Mouse (Mus musculus) adrenal gland, adult 8-10 months (tissue): Measurements from ENCODE around the gene Brdt. TPM values are rescaled to one million over a fixed set of nuclear protein-coding genes. Genes with fewer than 3 reads are reported as not detected.
"Not testable (repeated sequence)": the region's sequence is repeated elsewhere in the genome, so short reads cannot be mapped to it uniquely, and the experiment has no call there.

Experiments
- DNase-seq: peaks from one replicate; pipeline ENCODE4 v3.0.0; 2022
- total RNA-seq, 4 experiments: library from RNA; stranded (reverse); gene quantifications; 2 replicates each; pipeline ENCODE4 v1.2.4; 2022

Brdt gene
- total RNA-seq, 4 experiments from 2014 or later = 3.3 to 5.2 (median 4.0) TPM

GRCm38 (mm10) chr5:107340404-107340803 lies 9.4 kb downstream of the Brdt start:
- DNase-seq = no peak

DNA sequence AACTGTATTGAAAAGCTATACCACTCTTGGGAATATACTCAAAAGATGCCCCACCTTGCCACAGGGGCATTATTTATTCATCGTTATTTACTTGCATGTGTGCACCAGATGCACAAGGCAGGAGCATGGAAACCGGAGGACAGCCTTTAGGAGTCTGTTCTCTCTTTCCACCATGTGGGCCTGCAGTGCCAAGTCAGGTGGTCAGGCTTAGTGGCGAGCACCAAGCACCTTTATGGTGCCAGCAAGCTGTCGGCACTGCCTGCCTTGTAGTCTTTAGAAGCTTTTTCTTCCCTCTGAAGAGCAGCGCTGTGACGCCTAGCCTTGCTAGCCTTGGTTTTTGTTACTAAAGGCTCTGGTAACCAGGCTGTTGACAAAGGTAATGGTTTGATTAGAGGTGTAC lies 11.9 kb downstream of the Brdt start:
- DNase-seq = no peak

DNA sequence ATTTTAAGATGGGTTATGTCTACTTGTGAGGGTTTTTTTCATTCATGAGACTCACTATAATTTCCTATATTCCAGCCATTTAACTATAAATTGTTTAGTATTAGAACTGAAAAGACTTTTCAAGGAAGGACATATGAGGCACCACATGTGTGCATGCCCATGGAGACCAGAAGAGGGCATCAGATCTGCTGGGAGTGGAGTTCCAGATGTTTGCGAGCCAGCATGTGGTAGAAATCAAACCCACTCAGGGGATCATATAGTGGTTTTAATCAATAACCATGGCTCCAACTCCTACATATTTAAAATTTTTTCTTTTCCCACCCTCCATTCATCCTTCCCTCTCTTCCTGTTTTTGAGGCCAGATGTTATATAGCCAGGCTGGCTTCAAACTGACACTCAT lies 15.3 kb downstream of the Brdt start:
- no peak for DNase-seq

DNA sequence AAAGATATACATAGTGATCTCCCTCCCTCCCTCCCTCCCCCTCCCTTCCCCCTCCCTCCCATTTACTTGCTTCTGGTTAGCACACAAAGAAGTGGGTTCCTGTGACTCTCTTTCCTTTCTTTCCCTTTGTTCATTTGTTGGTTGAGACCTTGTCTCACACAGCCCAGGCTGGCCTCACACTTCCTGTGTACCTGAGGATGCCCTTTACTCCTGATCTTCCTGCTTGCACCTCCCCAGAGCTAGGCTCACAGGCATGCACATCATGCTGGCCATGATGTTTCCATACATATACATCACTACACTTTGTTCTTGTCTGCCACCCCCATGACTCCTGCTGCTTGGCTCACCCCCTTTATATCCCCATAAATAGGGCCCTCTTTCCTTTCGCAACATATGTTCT lies 21.6 kb downstream of the Brdt start:
- no peak for DNase-seq

- no peak for DNase-seq
Observed at GRCm38 (mm10) chr5:107353981-107354380, 23.0 kb downstream of the Brdt start.

DNA sequence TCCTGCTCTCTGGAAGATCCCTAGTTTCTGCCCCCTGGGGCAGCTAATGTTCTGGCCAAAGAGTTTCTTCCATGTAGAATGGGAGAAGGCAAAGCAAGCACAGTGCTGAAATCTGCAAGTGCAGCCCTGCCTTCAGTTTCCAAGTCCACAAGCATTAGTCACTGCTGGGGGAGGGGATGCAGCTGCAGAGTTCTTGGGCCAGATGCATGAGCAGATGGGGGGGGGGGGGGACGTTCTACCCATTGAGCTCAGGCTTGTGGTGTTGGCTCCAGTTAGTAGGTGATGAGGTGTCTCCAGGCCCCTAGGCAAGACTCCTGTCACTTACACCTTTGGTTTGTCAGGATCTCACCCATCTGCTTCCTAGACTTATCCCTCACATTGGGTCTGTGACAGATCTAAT lies 24.8 kb downstream of the Brdt start:
- no peak for DNase-seq

GRCm38 (mm10) chr5:107357723-107358122 lies 26.8 kb downstream of the Brdt start:
- no peak for DNase-seq

DNA sequence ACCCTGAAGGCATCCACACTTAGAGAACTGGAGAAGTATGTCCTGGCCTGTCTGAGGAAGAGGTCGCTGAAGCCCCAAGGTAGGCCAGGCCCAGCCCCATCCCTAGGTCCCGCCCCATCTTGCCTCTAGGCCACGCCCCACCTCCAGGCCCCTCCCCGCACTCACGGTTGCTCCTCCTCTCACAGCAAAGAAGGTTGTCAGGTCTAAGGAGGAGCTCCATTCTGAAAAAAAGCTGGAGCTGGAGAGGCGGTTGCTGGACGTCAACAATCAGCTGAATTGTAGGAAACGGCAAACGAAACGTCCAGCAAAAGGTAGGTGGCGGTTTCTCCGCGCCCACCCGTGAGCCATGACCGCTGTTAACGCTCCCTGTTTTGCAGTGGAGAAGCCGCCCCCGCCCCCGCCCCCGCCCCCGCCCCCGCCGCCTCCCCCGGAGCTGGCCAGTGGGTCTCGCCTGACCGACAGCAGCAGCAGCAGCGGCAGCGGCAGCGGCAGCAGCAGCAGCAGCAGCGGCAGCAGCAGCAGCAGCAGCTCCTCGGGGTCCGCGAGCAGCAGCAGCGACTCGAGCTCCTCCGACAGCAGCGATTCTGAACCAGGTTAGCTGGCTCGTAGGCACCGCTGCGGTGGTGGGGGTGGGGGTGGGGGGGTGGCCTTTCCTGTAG lies 28.6 kb downstream of the Brdt start:
- DNase-seq = peak; percentile 83

DNA sequence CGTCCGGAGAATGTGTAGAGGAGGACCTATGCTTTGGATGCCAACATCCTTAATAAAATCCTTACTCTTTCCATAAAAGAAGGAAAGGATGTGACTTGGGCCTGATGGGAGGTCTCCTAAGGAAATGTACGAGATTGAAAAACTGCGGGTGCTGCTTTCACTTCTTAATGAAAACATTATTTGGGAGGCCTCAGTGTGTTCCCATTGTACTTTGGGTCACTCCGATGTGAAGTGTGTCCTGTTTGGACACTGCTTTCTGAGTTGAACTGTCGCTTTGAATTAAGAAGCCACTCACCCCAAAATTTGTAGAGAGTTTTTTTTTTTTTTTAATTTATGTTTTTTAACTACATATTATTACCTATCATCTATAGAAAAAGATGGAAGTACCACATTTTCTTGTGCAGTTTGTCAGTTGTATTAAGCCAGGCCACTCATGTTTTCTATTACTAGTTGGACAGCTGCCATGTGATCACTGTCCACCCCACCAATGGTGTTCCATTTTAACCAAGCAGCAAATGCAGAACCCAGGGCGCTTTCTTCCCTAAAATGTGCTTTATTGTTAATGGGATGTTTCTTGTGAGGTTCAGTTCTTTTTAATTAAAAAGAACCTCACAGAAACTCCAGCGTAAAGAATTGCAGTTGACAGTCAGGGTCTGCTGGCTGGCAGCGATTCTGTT lies 29.2 kb downstream of the Brdt start:
- no peak for DNase-seq

DNA sequence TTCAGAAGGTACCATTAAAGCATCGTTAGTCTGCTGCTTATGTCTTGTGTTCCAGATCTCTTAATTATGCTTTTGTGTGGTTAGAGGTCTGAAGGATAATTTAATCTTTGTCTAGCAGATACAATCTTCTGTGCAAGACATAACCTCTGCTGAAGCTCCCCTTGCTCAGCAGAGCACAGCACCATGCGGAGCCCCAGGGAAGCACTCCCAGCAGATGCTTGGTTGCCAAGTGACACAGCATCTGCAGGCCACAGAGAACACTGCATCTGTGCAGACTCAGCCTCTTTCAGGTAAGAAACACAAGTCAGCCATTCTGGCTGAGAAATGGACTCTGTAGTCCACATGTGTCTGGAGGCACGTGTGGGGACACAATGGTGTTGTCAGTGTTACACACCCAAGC lies 39.1 kb downstream of the Brdt start:
- DNase-seq = no peak

GRCm38 (mm10) chr5:107371335-107371734 lies 40.4 kb downstream of the Brdt start:
- no peak for DNase-seq

DNA sequence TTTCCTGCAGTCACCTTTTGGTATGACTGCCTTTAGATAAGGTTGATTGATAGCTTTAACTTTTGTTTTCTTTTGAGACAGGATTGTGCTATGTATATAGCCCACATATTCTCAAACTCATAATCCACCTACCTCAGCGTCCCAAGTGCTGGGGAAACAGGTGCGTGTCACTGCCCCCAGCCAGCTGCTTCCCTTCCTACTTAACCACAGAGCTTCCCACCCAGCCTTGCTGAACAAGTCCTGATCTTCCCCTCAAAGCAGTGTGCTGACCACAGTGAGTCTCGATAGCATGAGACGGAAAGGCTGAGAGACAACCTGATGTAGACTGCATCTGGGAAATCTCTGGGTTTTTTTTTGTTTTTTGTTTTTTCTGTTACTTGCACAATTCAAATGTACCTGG lies 42.3 kb downstream of the Brdt start:
- DNase-seq = no peak

- not testable (repeated sequence) for DNase-seq
Observed at GRCm38 (mm10) chr5:107386448-107386847, 55.5 kb downstream of the Brdt start.

- no peak for DNase-seq
Observed at GRCm38 (mm10) chr5:107387788-107388187, 56.8 kb downstream of the Brdt start.

GRCm38 (mm10) chr5:107389373-107389772 lies 58.4 kb downstream of the Brdt start:
- no peak for DNase-seq

DNA sequence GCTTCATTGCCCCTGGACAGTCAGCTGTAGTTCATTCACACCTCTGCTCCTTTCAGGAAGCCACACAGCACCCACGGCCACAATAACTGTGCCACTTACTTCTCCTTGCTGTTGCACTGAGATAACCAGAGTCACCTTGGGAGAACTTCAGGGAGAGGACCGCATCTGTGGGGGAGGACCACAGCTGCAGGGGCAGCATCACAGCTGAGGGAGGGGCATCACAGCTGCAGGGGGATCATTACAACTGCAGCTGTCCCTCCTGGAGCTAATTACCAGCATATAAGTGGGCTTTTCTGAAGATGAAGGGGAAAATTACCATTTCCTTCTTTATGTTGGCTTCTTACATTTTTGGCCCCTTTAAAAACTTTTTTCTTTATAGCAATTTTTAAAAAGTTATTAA lies 63.5 kb downstream of the Brdt start:
- no peak for DNase-seq

DNA sequence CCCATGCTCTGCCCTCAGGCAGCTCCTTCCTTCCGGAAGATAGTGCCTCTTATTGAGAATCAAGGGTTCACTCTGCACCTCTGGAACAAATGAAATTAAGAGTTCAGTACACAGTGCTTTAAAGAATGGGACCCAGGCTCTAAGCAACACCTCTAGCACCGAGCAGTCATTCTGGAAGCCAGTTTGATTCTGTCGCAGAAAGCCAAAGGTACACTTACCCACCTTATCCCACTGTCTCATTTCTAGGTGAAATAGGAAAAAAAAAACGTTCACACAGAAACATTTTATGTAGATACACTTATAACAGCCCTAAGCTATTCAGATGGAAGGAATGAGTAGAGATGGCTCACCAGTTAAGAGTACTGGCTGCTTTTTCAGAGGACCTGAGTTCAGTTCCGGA lies 71.5 kb downstream of the Brdt start, which contains the start of gene Ephx4:
Gene Ephx4 (plus strand): TSS at position 301 of the 400 bp plus-strand sequence.
- no peak for DNase-seq

GRCm38 (mm10) chr5:107403011-107403946 lies 72.3 kb downstream of the Brdt start:
- DNase-seq = peak; percentile 4

GRCm38 (mm10) chr5:107403947-107404684 lies 73.2 kb downstream of the Brdt start:
- DNase-seq = no peak

DNA sequence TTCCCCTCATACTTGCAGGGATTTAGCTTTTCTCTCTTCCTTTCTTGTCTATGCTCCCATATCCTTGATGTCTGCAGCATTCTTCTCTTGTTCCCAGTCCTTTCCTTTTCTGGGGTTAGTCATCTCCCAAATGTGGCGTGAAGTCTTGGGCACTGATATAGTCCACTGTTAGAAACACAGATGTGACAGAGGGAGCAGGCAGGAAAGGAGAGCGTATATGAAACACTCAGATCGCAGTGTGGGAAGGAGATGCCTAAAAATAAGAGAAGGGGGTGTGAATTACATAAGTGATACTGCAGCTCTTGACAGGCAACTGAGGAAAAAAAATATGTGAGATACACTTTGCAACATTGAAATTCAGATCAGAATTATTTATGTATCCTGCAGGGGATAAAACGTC lies 74.4 kb downstream of the Brdt start:
- DNase-seq = no peak

DNA sequence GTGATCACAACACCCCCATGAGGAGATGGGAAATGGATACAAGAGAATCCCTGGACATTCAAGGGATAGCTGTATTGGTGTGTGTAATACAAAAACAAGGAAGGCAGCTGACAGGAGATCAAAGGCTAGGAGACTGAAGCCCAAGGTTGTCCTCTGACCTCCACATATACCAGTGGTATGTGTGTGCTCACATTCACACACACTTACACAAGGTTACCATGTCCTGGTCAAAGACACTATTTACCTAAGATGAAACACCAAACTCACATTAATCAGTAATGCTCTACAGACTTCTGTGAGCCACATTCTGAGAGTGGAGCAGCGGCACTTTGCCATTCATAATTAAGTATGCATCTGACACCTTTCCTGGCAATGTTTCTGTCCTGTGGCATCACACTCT lies 79.3 kb downstream of the Brdt start:
- no peak for DNase-seq

DNA sequence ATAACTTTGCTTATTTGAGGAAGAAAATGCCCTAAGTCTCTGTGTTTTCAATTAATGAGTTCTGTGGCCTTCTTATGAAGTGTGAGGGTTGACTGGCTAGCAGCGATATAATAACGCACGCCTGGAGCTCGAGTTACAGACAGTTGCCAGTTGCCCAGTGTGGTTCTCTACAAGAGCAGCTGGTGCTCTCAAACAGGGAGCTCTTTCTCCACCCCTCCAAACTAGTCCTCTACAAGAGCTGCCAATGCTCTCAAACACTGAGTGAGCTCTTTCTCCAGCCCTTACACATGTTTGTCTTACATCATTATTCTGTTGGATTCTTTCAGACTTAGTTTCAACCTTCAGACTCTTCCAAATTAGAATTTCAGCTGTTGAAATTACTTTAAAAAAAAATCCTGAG lies 80.4 kb downstream of the Brdt start:
- no peak for DNase-seq

DNA sequence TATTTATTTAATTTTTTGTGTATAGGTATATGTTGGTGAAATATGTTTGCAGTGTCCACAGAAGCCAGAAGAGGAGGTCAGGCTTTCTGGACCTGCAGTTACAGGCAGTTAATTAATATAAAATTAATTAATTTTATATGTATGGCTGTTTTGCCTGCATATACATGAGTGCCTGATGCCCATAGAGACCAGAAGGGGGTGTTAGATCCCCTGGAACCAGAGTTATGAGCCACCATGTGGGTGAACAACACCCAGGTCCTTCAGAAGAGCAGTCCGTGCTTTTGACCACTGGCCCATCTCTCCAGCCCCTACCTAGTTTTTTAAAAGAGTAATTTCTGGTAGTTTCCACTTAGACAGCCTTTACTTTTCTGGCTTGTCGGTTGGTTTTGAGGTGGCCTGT lies 81.3 kb downstream of the Brdt start:
- no peak for DNase-seq
